Mouse (Mus musculus): Measurements from ENCODE around the gene Zfp704. TPM values are rescaled to one million over a fixed set of nuclear protein-coding genes. Genes with fewer than 3 reads are reported as not detected.

Zfp704 gene
- total and polyA plus RNA-seq, 3 experiments: 0.02 to 0.22 TPM; not detected in 1

- no peaks in the 10 kb centered on the region; the same call in 1 of the 2 replicates for H3K27me3 ChIP-seq (ENCODE audit: insufficient read depth, low read length)
- TF ChIP-seq CTCF (IDR thresholded peaks at IDR 0.05; ENCODE audit: low read depth, low read length) (no peak), TAL1 (conservative IDR thresholded peaks at IDR 0.05; ENCODE audit: low read depth, low read length) (no peak), GATA1 (IDR thresholded peaks at IDR 0.05; ENCODE audit: borderline replicate concordance, low read length) (no peak), GATA2 (IDR thresholded peaks at IDR 0.05; ENCODE audit: borderline replicate concordance, low read depth, low read length) (no peak), POLR2AphosphoS5 (IDR thresholded peaks at IDR 0.05; ENCODE audit: insufficient replicate concordance, low read depth, low read length) (no peak)
- H3K4me1 ChIP-seq (ENCODE audit: insufficient read depth, low read depth, low read length): no peaks in the 10 kb centered on the region
- no peaks in the 10 kb centered on the region for H3K36me3 ChIP-seq (replicated peaks)
- DNase-seq (ENCODE audit: low spot score) (no peak), ATAC-seq (ENCODE audit: extremely low read depth, insufficient number of reproducible peaks, low FRiP score, poor library complexity, severe bottlenecking) (no peak)
- no peak overlapping the region for H3K4me3 ChIP-seq (ENCODE audit: low read depth, low read length)
- no peaks in the 10 kb centered on the region for H3K9me3 ChIP-seq (replicated peaks)
These were observed 21.2 kb downstream of the Zfp704 start for GRCm38 (mm10) chr3:9588635-9589034.

GRCm38 (mm10) chr3:9587304-9587703 lies 22.6 kb downstream of the Zfp704 start:
- DNase-seq (ENCODE audit: low spot score): no peak
- no peaks in the 10 kb centered on the region; the same call in 1 of the 2 replicates for H3K27me3 ChIP-seq (ENCODE audit: insufficient read depth, low read length)

GRCm38 (mm10) chr3:9583516-9583915 lies 26.4 kb downstream of the Zfp704 start:
- H3K4me3 ChIP-seq (ENCODE audit: low read depth, low read length): no peak overlapping the region
- no peaks in the 10 kb centered on the region for H3K36me3 ChIP-seq (replicated peaks)
- DNase-seq (ENCODE audit: low spot score): no peak
- H3K9me3 ChIP-seq (replicated peaks): no peaks in the 10 kb centered on the region
- no peak for ATAC-seq (ENCODE audit: extremely low read depth, insufficient number of reproducible peaks, low FRiP score, poor library complexity, severe bottlenecking)
- peaks cover 3% of the 10 kb centered on the region; the same call in 1 of the 2 replicates for H3K27me3 ChIP-seq (ENCODE audit: insufficient read depth, low read length)
- no peak for TF ChIP-seq TAL1 (conservative IDR thresholded peaks at IDR 0.05; ENCODE audit: low read depth, low read length)
- TF ChIP-seq GATA1 (IDR thresholded peaks at IDR 0.05; ENCODE audit: borderline replicate concordance, low read length): no peak
- no peak for TF ChIP-seq GATA2 (IDR thresholded peaks at IDR 0.05; ENCODE audit: borderline replicate concordance, low read depth, low read length)
- TF ChIP-seq CTCF (IDR thresholded peaks at IDR 0.05; ENCODE audit: low read depth, low read length): no peak
- no peak for TF ChIP-seq POLR2AphosphoS5 (IDR thresholded peaks at IDR 0.05; ENCODE audit: insufficient replicate concordance, low read depth, low read length)
- peaks cover 4% of the 10 kb centered on the region; the same call in 1 of the 2 replicates for H3K4me1 ChIP-seq (ENCODE audit: insufficient read depth, low read depth, low read length)

More at GRCm38 (mm10) chr3:9587304-9587703, 22.6 kb downstream of the Zfp704 start:
- no peak for ATAC-seq (ENCODE audit: extremely low read depth, insufficient number of reproducible peaks, low FRiP score, poor library complexity, severe bottlenecking)
- H3K36me3 ChIP-seq (replicated peaks): no peaks in the 10 kb centered on the region
- TF ChIP-seq CTCF (IDR thresholded peaks at IDR 0.05; ENCODE audit: low read depth, low read length): no peak
- no peak for TF ChIP-seq GATA1 (IDR thresholded peaks at IDR 0.05; ENCODE audit: borderline replicate concordance, low read length)
- no peak for TF ChIP-seq TAL1 (conservative IDR thresholded peaks at IDR 0.05; ENCODE audit: low read depth, low read length)
- no peak for TF ChIP-seq GATA2 (IDR thresholded peaks at IDR 0.05; ENCODE audit: borderline replicate concordance, low read depth, low read length)
- no peak for TF ChIP-seq POLR2AphosphoS5 (IDR thresholded peaks at IDR 0.05; ENCODE audit: insufficient replicate concordance, low read depth, low read length)
- H3K4me1 ChIP-seq (ENCODE audit: insufficient read depth, low read depth, low read length): no peaks in the 10 kb centered on the region
- H3K9me3 ChIP-seq (replicated peaks): no peaks in the 10 kb centered on the region
- H3K4me3 ChIP-seq (ENCODE audit: low read depth, low read length): no peak overlapping the region

GRCm38 (mm10) chr3:9580952-9581798 lies 28.7 kb downstream of the Zfp704 start:
- no peak for DNase-seq (ENCODE audit: low spot score)
- Histone ChIP-seq H3K9me3 (replicated peaks) (no peaks in the 10 kb centered on the region), H3K36me3 (replicated peaks) (no peaks in the 10 kb centered on the region), H3K4me1 (ENCODE audit: insufficient read depth, low read depth, low read length) (peaks cover 4% of the 10 kb centered on the region; the same call in 1 of the 2 replicates), H3K27me3 (ENCODE audit: insufficient read depth, low read length) (peaks cover 3% of the 10 kb centered on the region; the same call in 1 of the 2 replicates), H3K4me3 (ENCODE audit: low read depth, low read length) (no peak overlapping the region)
- ATAC-seq (ENCODE audit: extremely low read depth, insufficient number of reproducible peaks, low FRiP score, poor library complexity, severe bottlenecking): peak; percentile 81
- TF ChIP-seq TAL1 (conservative IDR thresholded peaks at IDR 0.05; ENCODE audit: low read depth, low read length) (peak; percentile 34; the same call in 1 of the 2 replicates), GATA1 (IDR thresholded peaks at IDR 0.05; ENCODE audit: borderline replicate concordance, low read length) (no peak)

GRCm38 (mm10) chr3:9580102-9580501 lies 29.8 kb downstream of the Zfp704 start:
- Histone ChIP-seq H3K9me3 (replicated peaks) (no peaks in the 10 kb centered on the region), H3K4me3 (ENCODE audit: low read depth, low read length) (no peak overlapping the region), H3K27me3 (ENCODE audit: insufficient read depth, low read length) (peaks cover 3% of the 10 kb centered on the region; the same call in 1 of the 2 replicates), H3K36me3 (replicated peaks) (no peaks in the 10 kb centered on the region), H3K4me1 (ENCODE audit: insufficient read depth, low read depth, low read length) (peaks cover 4% of the 10 kb centered on the region; the same call in 1 of the 2 replicates)
- no peak for ATAC-seq (ENCODE audit: extremely low read depth, insufficient number of reproducible peaks, low FRiP score, poor library complexity, severe bottlenecking)
- TF ChIP-seq POLR2AphosphoS5 (IDR thresholded peaks at IDR 0.05; ENCODE audit: insufficient replicate concordance, low read depth, low read length) (no peak), CTCF (IDR thresholded peaks at IDR 0.05; ENCODE audit: low read depth, low read length) (no peak), GATA2 (IDR thresholded peaks at IDR 0.05; ENCODE audit: borderline replicate concordance, low read depth, low read length) (no peak), TAL1 (conservative IDR thresholded peaks at IDR 0.05; ENCODE audit: low read depth, low read length) (no peak), GATA1 (IDR thresholded peaks at IDR 0.05; ENCODE audit: borderline replicate concordance, low read length) (no peak)
- no peak for DNase-seq (ENCODE audit: low spot score)

GRCm38 (mm10) chr3:9579028-9579643 lies 30.7 kb downstream of the Zfp704 start:
- TF ChIP-seq POLR2AphosphoS5 (IDR thresholded peaks at IDR 0.05; ENCODE audit: insufficient replicate concordance, low read depth, low read length) (no peak), GATA2 (IDR thresholded peaks at IDR 0.05; ENCODE audit: borderline replicate concordance, low read depth, low read length) (no peak), TAL1 (conservative IDR thresholded peaks at IDR 0.05; ENCODE audit: low read depth, low read length) (no peak), GATA1 (IDR thresholded peaks at IDR 0.05; ENCODE audit: borderline replicate concordance, low read length) (no peak), CTCF (IDR thresholded peaks at IDR 0.05; ENCODE audit: low read depth, low read length) (no peak)
- DNase-seq (ENCODE audit: low spot score): no peak
- Histone ChIP-seq H3K9me3 (replicated peaks) (no peaks in the 10 kb centered on the region), H3K4me1 (ENCODE audit: insufficient read depth, low read depth, low read length) (peaks cover 4% of the 10 kb centered on the region; the same call in 1 of the 2 replicates), H3K36me3 (replicated peaks) (no peaks in the 10 kb centered on the region), H3K4me3 (ENCODE audit: low read depth, low read length) (no peak overlapping the region), H3K27me3 (ENCODE audit: insufficient read depth, low read length) (peaks cover 6% of the 10 kb centered on the region; the same call in 1 of the 2 replicates)
- ATAC-seq (ENCODE audit: extremely low read depth, insufficient number of reproducible peaks, low FRiP score, poor library complexity, severe bottlenecking): no peak

Data from G1E (cell line).